Mouse (Mus musculus): ENCODE data around the gene Gtpbp6.

- TF ChIP-seq POLR2A (IDR thresholded peaks at IDR 0.05; ENCODE audit: control insufficient read depth, extremely low read depth, insufficient read depth, low read length, poor library complexity) (no peak), CTCF (IDR thresholded peaks at IDR 0.05; ENCODE audit: borderline replicate concordance, control insufficient read depth, extremely low read depth, insufficient read depth, low read length, poor library complexity) (no peak)
Measured at GRCm38 (mm10) chr5:110140424-110140823, 32.4 kb upstream of the Gtpbp6 start.
